ENCODE assay signal across 22 mouse cellular contexts in genomic region chr5:150478612-150479011, GRCm38 (mm10). TPM values are rescaled to one million over a fixed set of nuclear protein-coding genes. Genes with fewer than 3 reads are reported as not detected.
DNase-seq lines count a peak whose midpoint lies in the region; ATAC-seq and TF ChIP-seq lines count a peak whose summit lies in the region.
"Had no signal": no experiment of that assay in that cellular context is flagged by ENCODE, and none has a peak within 500 bp of the region (broad histone marks: within the 10 kb centered on the region; RNA-seq: fewer than 3 reads in every experiment).

No protein-coding gene starts in this region.

- intact Hi-C loops in heart, adult 2 months (cut with DNase I): loop anchor here (2.0 kb wide), 1 partner anchor 26 kb away; no protein-coding TSS in a partner anchor
- intact Hi-C loops in heart, postnatal 36 days (cut with DNase I): no loop called here

- no peak for ATAC-seq in lung, embryonic 14.5 days (ENCODE audit: insufficient read depth)
- peak; percentile 80 for ATAC-seq in heart, embryonic 12.5 days (ENCODE audit: insufficient number of reproducible peaks, low FRiP score)
- ATAC-seq: forebrain, postnatal 0 days; intestine, embryonic 15.5 days had no signal

- 32% methylated on average over 4 of the region's 4 CpGs for WGBS in heart, adult 2 months
- 57% methylated on average over 4 of the region's 4 CpGs for WGBS in lung, embryonic 14.5 days
- 50% methylated on average over 4 of the region's 4 CpGs for WGBS in heart, embryonic 12.5 days

- no peaks in the 10 kb centered on the region for H3K4me1 ChIP-seq in heart, adult 2 months (ENCODE audit: control insufficient read depth, insufficient read depth, low read length)
- H3K4me1 ChIP-seq in lung, embryonic 14.5 days (ENCODE audit: insufficient read depth): no peaks in the 10 kb centered on the region
- H3K4me1 ChIP-seq in heart, embryonic 12.5 days (replicated peaks): no peaks in the 10 kb centered on the region
- H3K4me1 ChIP-seq: forebrain, embryonic 10.5 days; hindbrain, embryonic 15.5 days; intestine, embryonic 15.5 days; kidney, embryonic 15.5 days; limb, embryonic 13.5 days; liver, embryonic 15.5 days had no signal

- peak overlapping the region; percentile 15 for H3K27ac ChIP-seq in heart, adult 2 months
- H3K27ac ChIP-seq in lung, embryonic 14.5 days (ENCODE audit: low read depth): no peak overlapping the region
- H3K27ac ChIP-seq in heart, embryonic 12.5 days (ENCODE audit: poor library complexity, severe bottlenecking): peak overlapping the region; percentile 68
- H3K27ac ChIP-seq: forebrain, embryonic 10.5 days; hindbrain, embryonic 15.5 days; intestine, embryonic 15.5 days; kidney, embryonic 15.5 days; limb, embryonic 13.5 days; liver, embryonic 15.5 days had no signal

- H3K36me3 ChIP-seq in heart, adult 2 months (ENCODE audit: control insufficient read depth, insufficient read depth, low read length): peaks cover 16% of the 10 kb centered on the region
- H3K36me3 ChIP-seq in lung, embryonic 14.5 days (ENCODE audit: insufficient read depth): no peaks in the 10 kb centered on the region
- peaks cover 65% of the 10 kb centered on the region for H3K36me3 ChIP-seq in heart, embryonic 12.5 days
- H3K36me3 ChIP-seq: forebrain, embryonic 10.5 days; intestine, embryonic 15.5 days; kidney, embryonic 15.5 days; liver, embryonic 15.5 days had no signal

- no peak overlapping the region for H3K9ac ChIP-seq in heart, adult 2 months (ENCODE audit: low read depth, low read length)
- no peak overlapping the region for H3K9ac ChIP-seq in lung, embryonic 14.5 days
- no peak overlapping the region for H3K9ac ChIP-seq in heart, embryonic 12.5 days
- H3K9ac ChIP-seq: forebrain, postnatal 0 days; hindbrain, embryonic 15.5 days; intestine, embryonic 15.5 days; kidney, embryonic 15.5 days; limb, embryonic 13.5 days; liver, embryonic 15.5 days had no signal

- TF ChIP-seq CTCF in heart, adult 2 months (IDR thresholded peaks at IDR 0.05): no peak
- no peak for TF ChIP-seq CTCF in lung, embryonic 14.5 days (IDR thresholded peaks at IDR 0.05; ENCODE audit: low read depth)

- no peaks in the 10 kb centered on the region for H3K27me3 ChIP-seq in heart, adult 2 months (ENCODE audit: control insufficient read depth, insufficient read depth, low read length)
- no peaks in the 10 kb centered on the region for H3K27me3 ChIP-seq in lung, embryonic 14.5 days (ENCODE audit: insufficient read depth, low read length)
- no peaks in the 10 kb centered on the region for H3K27me3 ChIP-seq in heart, embryonic 12.5 days (replicated peaks)
- H3K27me3 ChIP-seq: hindbrain, embryonic 15.5 days; intestine, embryonic 15.5 days; kidney, embryonic 15.5 days; limb, embryonic 13.5 days; liver, embryonic 15.5 days had no signal

- H3K4me2 ChIP-seq in lung, embryonic 14.5 days: no peak overlapping the region
- no peak overlapping the region for H3K4me2 ChIP-seq in heart, embryonic 12.5 days
- H3K4me2 ChIP-seq: hindbrain, embryonic 15.5 days; intestine, embryonic 15.5 days; kidney, embryonic 15.5 days; limb, embryonic 13.5 days; liver, embryonic 15.5 days; midbrain, embryonic 11.5 days had no signal

- no peak for TF ChIP-seq EP300 in heart, adult 2 months (IDR thresholded peaks at IDR 0.05; ENCODE audit: insufficient read depth, low read depth, low read length)

- DNase-seq in heart, adult 2 months: no peak
- DNase-seq in heart, postnatal 36 days: no peak
- peak; percentile 18 for DNase-seq in lung, embryonic 14.5 days
- no peak for DNase-seq in lung, postnatal 14 days
- DNase-seq in lung, postnatal 36 days: peak; percentile 61
- DNase-seq in gastrocnemius, postnatal 4 days (ENCODE audit: low spot score in 2 of 2): no peak
- no peak for DNase-seq in cerebellum, postnatal 36 days
- DNase-seq: adrenal gland, postnatal 36 days; B cell, adult 2 months; cerebellum, adult 18-20 months; forebrain, postnatal 0 days had no signal

- H3K79me2 ChIP-seq in heart, adult 2 months (replicated peaks; ENCODE audit: control insufficient read depth, insufficient read depth, low read length): no peaks in the 10 kb centered on the region

- no peak overlapping the region for H3K4me3 ChIP-seq in heart, adult 2 months
- H3K4me3 ChIP-seq in lung, embryonic 14.5 days (ENCODE audit: low read depth, low read length): no peak overlapping the region
- H3K4me3 ChIP-seq in heart, embryonic 12.5 days: no peak overlapping the region
- H3K4me3 ChIP-seq: forebrain, embryonic 10.5 days; hindbrain, embryonic 15.5 days; intestine, embryonic 15.5 days; kidney, embryonic 15.5 days; limb, embryonic 13.5 days; liver, embryonic 15.5 days had no signal

- no peaks in the 10 kb centered on the region for H3K9me3 ChIP-seq in lung, embryonic 14.5 days (ENCODE audit: low read depth, low read length)
- 0 out of 2 replicates have a peak, but pooled peaks cover 3% of the 10 kb centered on the region for H3K9me3 ChIP-seq in heart, embryonic 12.5 days (replicated peaks)
- H3K9me3 ChIP-seq: forebrain, embryonic 10.5 days; hindbrain, embryonic 15.5 days; intestine, embryonic 15.5 days; kidney, embryonic 15.5 days; limb, embryonic 13.5 days; liver, embryonic 15.5 days had no signal

- TF ChIP-seq POLR2A in heart, adult 2 months (IDR thresholded peaks at IDR 0.05; ENCODE audit: insufficient read depth, low read depth, low read length): no peak

RNA-seq across cellular contexts. Expression of gene Zar1l, which starts 39.4 kb away (rescaled TPM):
- not detected for total RNA-seq in heart, adult 2 months (2021)
- not detected in 2 replicates for polyA plus RNA-seq in heart, adult 2 months (2012; rRNA removed)
- total RNA-seq in heart, postnatal 36 days (2021): not detected
- polyA plus RNA-seq in lung, embryonic 14.5 days (2014; fragmentation: Nextera tagmentation; extraction: Ambion mirVana): not detected in 2 replicates
- polyA plus RNA-seq in heart, embryonic 12.5 days (2016; fragmentation: Nextera tagmentation; extraction: Ambion mirVana): not detected in 2 replicates
- total RNA-seq in gastrocnemius, postnatal 4 days (2021): not detected
- total RNA-seq: adrenal gland, postnatal 36 days; heart, postnatal 10 days; layer of hippocampus, postnatal 25 days had no signal
- polyA plus RNA-seq: forebrain, embryonic 10.5 days; forebrain, postnatal 0 days; hindbrain, embryonic 15.5 days; intestine, embryonic 15.5 days; kidney, embryonic 15.5 days; limb, embryonic 13.5 days; liver, embryonic 15.5 days; midbrain, embryonic 11.5 days; small intestine, adult 2 months had no signal

RNA-seq across cellular contexts. Expression of gene Brca2, which starts 43.8 kb away (rescaled TPM):
- 1 to 10 TPM; 1.6 to 2.0 TPM for total RNA-seq in heart, adult 2 months (2021)
- 1.1 and 2.4 TPM in 2 replicates for polyA plus RNA-seq in heart, adult 2 months (2012; rRNA removed)
- total RNA-seq in heart, postnatal 36 days (2021): 1 to 10 TPM; 2.6 to 3.4 TPM
- polyA plus RNA-seq in lung, embryonic 14.5 days (2014; fragmentation: Nextera tagmentation; extraction: Ambion mirVana): 32.0 and 34.1 TPM in 2 replicates
- polyA plus RNA-seq in heart, embryonic 12.5 days (2016; fragmentation: Nextera tagmentation; extraction: Ambion mirVana): 15.9 and 21.8 TPM in 2 replicates
- 10 to 100 TPM; 13.8 to 14.4 TPM for total RNA-seq in gastrocnemius, postnatal 4 days (2021)

Comparison
In these comparisons a context has a peak if more than half of its experiments do, and no peak if none do; other contexts are left out.
1. DNase-seq: peak in lung, embryonic 14.5 days (single experiment) and lung, postnatal 36 days (single experiment); none in heart, adult 2 months (0 of 2), heart, postnatal 36 days (0 of 2), lung, postnatal 14 days (single experiment), gastrocnemius, postnatal 4 days (0 of 2) and cerebellum, postnatal 36 days (0 of 2).